Mouse (Mus musculus) heart, adult 2 months (tissue): ENCODE measurements at regions not wholly inside any gene's neighbourhood (a gene's known extent, or its start where the extent isn't known, plus 50 kb on each side); places are given as distances from the start of the nearest gene placed in this dataset.

Experiments
- CTCF ChIP-seq: fragments of 200-600 bp; IDR thresholded peaks from 2 replicates; pipeline ENCODE4 v1.8.1; 2022; ENCODE audit warnings: antibody characterized with exemption, mild to moderate bottlenecking, moderate library complexity
- EP300 ChIP-seq: fragments of 200-500 bp; IDR thresholded peaks from 2 replicates; pipeline ENCODE4 v1.6.1; 2011; ENCODE audit warnings: low read depth, low read length, control low read depth; ENCODE audit not compliant: insufficient read depth
- POLR2A ChIP-seq: fragments of 200-500 bp; IDR thresholded peaks from 2 replicates; pipeline ENCODE4 v1.6.1; 2011; ENCODE audit warnings: mild to moderate bottlenecking, low read depth, low read length, control low read depth; ENCODE audit not compliant: insufficient read depth

- no peak for TF ChIP-seq POLR2A
- no peak for TF ChIP-seq CTCF
- no peak for TF ChIP-seq EP300
These were observed 449.0 kb upstream of the Kazn start for GRCm38 (mm10) chr4:142688241-142688640.
